Mouse (Mus musculus) neutrophil, adult 59 days (primary cell): Measurements from ENCODE around the gene Gm29644. TPM values are rescaled to one million over a fixed set of nuclear protein-coding genes. Genes with fewer than 3 reads are reported as not detected.

Experiments used
- total RNA-seq, 2 experiments: library from RNA; stranded (reverse); gene quantifications; 1 replicate in 1 of 2; 2 replicates in 1 of 2; pipeline ENCODE4 v1.2.4; 2023

Gene Gm29644
- total RNA-seq, result not detected

DNA sequence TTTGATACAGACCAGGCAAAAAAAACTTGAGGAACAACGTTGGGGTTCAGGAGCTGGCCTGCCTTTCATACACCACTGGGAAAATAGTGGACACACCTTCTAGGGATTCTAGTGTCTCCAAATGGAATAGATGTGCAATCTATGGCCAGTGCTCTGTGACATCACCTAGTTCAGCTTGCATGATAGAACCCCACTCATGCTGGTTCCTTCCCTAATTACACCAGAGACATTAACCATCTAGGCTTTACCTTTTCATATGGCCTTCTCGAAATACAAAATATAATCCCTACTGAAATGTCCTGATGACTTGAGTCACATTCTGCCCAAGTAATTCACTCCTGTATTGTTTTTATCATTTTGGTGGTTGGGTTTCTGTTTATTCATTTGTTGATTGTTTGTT lies at the start of gene Gm29644, which contains the start of gene Gm29423:
Gm29644 (minus strand) TSS at position 157 of the 400 bp plus-strand sequence.
Gm29423 (minus strand) TSS at position 101 of the 400 bp plus-strand sequence.

DNA sequence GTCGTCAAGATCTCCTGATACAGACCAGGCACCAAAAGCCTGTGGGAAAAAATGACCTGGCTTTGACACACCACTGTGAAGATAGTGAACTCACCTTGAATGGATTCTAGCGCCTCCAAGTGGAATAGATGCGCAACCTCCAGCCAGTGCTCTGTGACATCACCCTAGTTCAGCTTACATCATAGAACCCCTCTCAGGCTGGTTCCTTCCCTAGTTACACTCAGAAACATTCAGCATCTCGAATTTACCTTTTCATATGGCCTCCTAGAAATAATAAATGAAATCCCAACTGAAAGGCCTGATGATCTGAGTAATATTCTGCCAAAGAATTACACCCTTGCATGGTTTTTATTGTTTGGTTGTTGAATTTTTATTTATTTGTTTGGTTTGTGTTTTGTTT lies 29.6 kb downstream of the Gm29644 start, which contains the start of gene Gm21118:
Gm21118 (minus strand) TSS at position 101 of the 400 bp plus-strand sequence.

Other genes starting within 250 kb of the Gm29644 start
- not detected for gene Gm21118, start 29.7 kb downstream of the Gm29644 start, total RNA-seq
- gene Gm29423, start 56 bp downstream of the Gm29644 start, total RNA-seq, result not detected
- gene Gm20888, start 138.5 kb upstream of the Gm29644 start, total RNA-seq, result not detected